Mouse (Mus musculus) heart, adult 2 months (tissue): Measurements from ENCODE around the gene Maml3. TPM values are rescaled to one million over a fixed set of nuclear protein-coding genes. Genes with fewer than 3 reads are reported as not detected.
A peak's percentile ranks its signal among the peaks of the same experiment; 100 is the strongest.

Source experiments
- DNase-seq, 2 experiments: peaks; one replicate each; pipeline ENCODE4 v3.0.0; 2021
- H3K27ac ChIP-seq: fragments of 200-600 bp; 2 replicates; pipeline ENCODE4 v1.8.1; 2022
- H3K27me3 ChIP-seq: fragments of 200-500 bp; 2 replicates; pipeline ENCODE4 v1.6.1; 2012; ENCODE audit warnings: mild to moderate bottlenecking, low read length, inconsistent platforms, mixed read lengths; ENCODE audit not compliant: control insufficient read depth, insufficient read depth
- H3K36me3 ChIP-seq: fragments of 200-500 bp; 2 replicates; pipeline ENCODE4 v1.6.1; 2012; ENCODE audit warnings: low read length, inconsistent platforms; ENCODE audit not compliant: control insufficient read depth, insufficient read depth
- H3K4me1 ChIP-seq: fragments of 200-500 bp; 2 replicates; pipeline ENCODE4 v1.6.1; 2011; ENCODE audit warnings: low read length; ENCODE audit not compliant: control insufficient read depth, insufficient read depth
- H3K4me3 ChIP-seq: fragments of 200-600 bp; 2 replicates; pipeline ENCODE4 v1.8.1; 2022
- H3K79me2 ChIP-seq: fragments of 200-500 bp; replicated peaks from 2 replicates; pipeline ENCODE4 v1.6.1; 2012; ENCODE audit warnings: mild to moderate bottlenecking, inconsistent platforms, low read length, moderate library complexity, mixed read lengths; ENCODE audit not compliant: control insufficient read depth, insufficient read depth
- H3K9ac ChIP-seq: fragments of 200-500 bp; 2 replicates; pipeline ENCODE4 v1.6.1; 2012; ENCODE audit warnings: low read depth, mild to moderate bottlenecking, control low read depth, inconsistent platforms, low read length, mixed read lengths
- CTCF ChIP-seq: fragments of 200-600 bp; IDR thresholded peaks from 2 replicates; pipeline ENCODE4 v1.8.1; 2022; ENCODE audit warnings: antibody characterized with exemption, mild to moderate bottlenecking, moderate library complexity
- EP300 ChIP-seq: fragments of 200-500 bp; IDR thresholded peaks from 2 replicates; pipeline ENCODE4 v1.6.1; 2011; ENCODE audit warnings: low read depth, low read length, control low read depth; ENCODE audit not compliant: insufficient read depth
- POLR2A ChIP-seq: fragments of 200-500 bp; IDR thresholded peaks from 2 replicates; pipeline ENCODE4 v1.6.1; 2011; ENCODE audit warnings: mild to moderate bottlenecking, low read depth, low read length, control low read depth; ENCODE audit not compliant: insufficient read depth
- WGBS: fragments of 180-500 bp; shearing (Covaris S2); methylation state at CpG from one replicate; pipeline ENCODE4 v1.1.7; 2018; 5-methylcytosine and 5-hydroxymethylcytosine counted together
- intact Hi-C: fragments of 180-260 bp; cut with DNase I; formaldehyde crosslinking; loops from one replicate; pipeline ENCODE4 v1.15.1; 2025
- polyA plus RNA-seq: library from polyadenylated mRNA; depleted of rRNA; stranded (reverse); fragments of >200 nt; gene quantifications from 2 replicates; pipeline ENCODE4 v1.2.3, GENCODE M21; 2012
- total RNA-seq, 2 experiments: library from RNA; stranded (reverse); gene quantifications; 2 replicates each; pipeline ENCODE4 v1.2.3; 2021

The Maml3 gene
- total and polyA plus RNA-seq, 3 experiments, result 1.9 to 2.8 (median 2.7) TPM

GRCm38 (mm10) chr3:52009321-52009720, 95.6 kb downstream of the Maml3 start:
- TF ChIP-seq POLR2A (no peak), CTCF (peak; percentile 21; the same call in 1 of the 2 replicates)
- no peaks in the 10 kb centered on the region for H3K79me2 ChIP-seq
- no peak overlapping the region for H3K4me3 ChIP-seq
- 39% methylated on average over 6 of the region's 6 CpGs for WGBS
- intact Hi-C loops, result loop anchor here (5.0 kb wide), 2 partner anchors 93 to 147 kb away; no protein-coding TSS in a partner anchor
- no peaks in the 10 kb centered on the region for H3K36me3 ChIP-seq
- no peak overlapping the region for H3K27ac ChIP-seq
- peaks cover 3% of the 10 kb centered on the region; the same call in 1 of the 2 replicates for H3K4me1 ChIP-seq
- H3K27me3 ChIP-seq, result no peaks in the 10 kb centered on the region
- DNase-seq, result no peak
- H3K9ac ChIP-seq, result no peak overlapping the region

DNA sequence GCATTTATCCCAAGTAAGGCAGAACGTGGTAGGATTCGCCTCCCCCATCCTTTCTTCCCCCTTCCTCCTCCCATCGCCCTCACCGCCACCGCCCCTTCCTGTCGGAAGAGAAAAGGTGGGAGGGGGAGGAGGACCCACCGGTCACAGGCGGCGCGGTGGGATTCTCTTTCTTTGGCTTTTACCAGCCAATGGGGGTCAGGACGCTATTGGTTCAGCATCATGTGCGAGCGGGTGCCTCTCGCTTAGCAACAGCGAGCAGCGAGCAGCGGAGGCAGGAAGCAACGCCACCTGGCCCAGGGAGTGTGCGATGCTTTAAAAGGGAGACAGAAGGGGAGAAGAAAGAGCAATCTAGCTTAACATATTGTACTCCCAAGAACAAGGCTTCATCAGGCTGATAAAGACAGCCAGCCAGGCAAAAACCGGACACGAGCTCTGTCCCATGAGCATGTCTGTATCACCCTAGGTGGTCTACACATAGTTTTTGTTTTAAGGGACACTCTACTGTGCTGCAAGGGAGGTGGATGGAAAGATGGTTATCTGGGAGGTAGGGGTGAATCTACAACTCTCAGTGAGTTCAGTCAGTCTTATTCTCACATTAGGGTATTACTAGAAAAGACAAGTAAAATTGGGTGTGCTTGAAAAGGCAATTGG, 97.1 kb downstream of the Maml3 start:
- Histone ChIP-seq H3K27ac (no peak overlapping the region), H3K4me3 (peak overlapping the region; percentile 51), H3K79me2 (no peaks in the 10 kb centered on the region), H3K9ac (peak overlapping the region; percentile 49), H3K27me3 (no peaks in the 10 kb centered on the region), H3K36me3 (no peaks in the 10 kb centered on the region), H3K4me1 (peaks cover 3% of the 10 kb centered on the region; the same call in 1 of the 2 replicates)
- TF ChIP-seq CTCF (peak; percentile 33), POLR2A (no peak), EP300 (no peak)
- WGBS, result 2% methylated on average over 21 of the region's 21 CpGs
- intact Hi-C loops, result loop anchor here (5.0 kb wide), 2 partner anchors 95 to 145 kb away; no protein-coding TSS in a partner anchor
- DNase-seq, result peak; percentile 42 to 49

DNA sequence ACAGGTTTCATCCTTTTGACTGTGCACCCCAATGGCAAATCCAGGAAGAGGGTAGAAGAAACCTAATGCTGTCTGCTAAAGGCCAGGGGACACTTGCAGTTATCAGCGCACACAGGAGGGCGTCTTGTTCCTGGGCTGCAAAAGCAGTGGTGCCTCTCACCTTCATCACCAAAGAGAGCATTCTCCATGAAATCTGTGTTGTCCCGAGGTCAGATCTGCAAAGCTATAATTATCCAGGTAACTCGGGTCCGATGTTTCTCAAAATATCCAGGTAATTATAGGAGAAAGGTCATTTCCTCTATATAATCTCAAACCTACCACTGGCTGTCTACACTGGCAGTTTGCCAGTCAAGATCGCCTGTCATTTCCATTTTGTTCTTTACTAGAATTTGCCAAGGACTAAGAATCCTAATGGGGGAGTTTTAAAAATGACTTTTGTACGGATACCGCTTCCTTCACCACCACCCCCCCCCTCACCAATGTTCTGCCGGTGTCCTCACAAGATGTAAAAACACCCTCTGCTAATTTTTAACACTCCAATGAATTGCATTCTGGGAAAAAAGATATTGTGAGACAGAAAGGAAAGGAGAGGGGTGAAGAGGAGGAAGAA, 98.0 kb downstream of the Maml3 start:
- Histone ChIP-seq H3K4me3 (no peak overlapping the region), H3K27me3 (no peaks in the 10 kb centered on the region), H3K79me2 (no peaks in the 10 kb centered on the region), H3K27ac (no peak overlapping the region), H3K4me1 (peaks cover 3% of the 10 kb centered on the region; the same call in 1 of the 2 replicates), H3K9ac (no peak overlapping the region), H3K36me3 (no peaks in the 10 kb centered on the region)
- intact Hi-C loops, result loop anchor here (5.0 kb wide), 2 partner anchors 95 to 145 kb away; no protein-coding TSS in a partner anchor
- no peak for DNase-seq
- WGBS, result 32% methylated on average over 9 of the region's 9 CpGs
- no peak for TF ChIP-seq POLR2A
- no peak for TF ChIP-seq EP300
- TF ChIP-seq CTCF, result no peak

DNA sequence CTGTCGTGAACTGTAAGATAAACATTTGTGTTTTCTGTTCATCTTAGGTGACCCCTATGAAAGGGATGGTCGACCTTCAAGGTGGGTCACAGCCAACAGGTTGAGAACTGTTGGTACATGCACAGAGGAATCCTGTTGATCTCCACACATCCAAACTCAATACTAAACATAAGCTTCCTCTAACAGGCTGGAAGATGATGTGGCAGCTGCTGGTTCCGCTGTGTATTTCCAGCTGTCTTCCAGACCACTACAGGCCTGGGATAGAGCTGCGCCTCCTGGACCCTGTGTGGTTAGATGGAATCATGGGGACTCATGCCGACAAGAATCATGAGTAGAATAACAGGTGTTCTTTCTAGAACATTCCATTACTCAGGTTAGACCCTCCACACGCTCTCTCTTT, 101.2 kb downstream of the Maml3 start:
- no peak overlapping the region for H3K9ac ChIP-seq
- WGBS, result 97% methylated on average over 6 of the region's 6 CpGs
- H3K27ac ChIP-seq, result no peak overlapping the region
- TF ChIP-seq POLR2A, result no peak
- no peak for TF ChIP-seq EP300
- TF ChIP-seq CTCF, result no peak
- no peaks in the 10 kb centered on the region for H3K36me3 ChIP-seq
- DNase-seq, result no peak
- H3K4me3 ChIP-seq, result no peak overlapping the region
- no peaks in the 10 kb centered on the region for H3K79me2 ChIP-seq
- H3K27me3 ChIP-seq, result no peaks in the 10 kb centered on the region
- intact Hi-C loops, result loop anchor here (5.0 kb wide), 1 partner anchor 194 kb away; no protein-coding TSS in a partner anchor
- H3K4me1 ChIP-seq, result peaks cover 4% of the 10 kb centered on the region

DNA sequence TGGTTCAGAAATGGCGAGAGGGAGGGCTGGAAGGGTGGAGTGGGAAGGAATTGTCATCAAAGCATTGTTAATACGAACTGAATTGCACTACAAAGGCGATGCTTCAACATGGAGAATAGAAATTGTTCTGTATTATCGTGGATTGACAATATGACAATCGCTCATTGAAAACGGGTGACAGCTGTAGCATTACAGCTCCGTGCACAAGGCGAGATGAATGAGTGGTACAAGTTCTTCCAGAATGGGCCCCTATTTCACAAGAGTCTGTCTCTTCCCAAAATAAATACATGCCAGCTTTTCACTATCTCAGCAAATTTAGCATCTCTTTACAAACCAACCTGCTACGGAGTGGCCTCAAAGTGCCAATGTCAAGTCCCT, 103.4 kb downstream of the Maml3 start:
- no peaks in the 10 kb centered on the region for H3K36me3 ChIP-seq
- no peak overlapping the region for H3K9ac ChIP-seq
- H3K4me3 ChIP-seq, result no peak overlapping the region
- H3K4me1 ChIP-seq, result peaks cover 4% of the 10 kb centered on the region
- H3K27me3 ChIP-seq, result no peaks in the 10 kb centered on the region
- 70% methylated on average over 9 of the region's 9 CpGs for WGBS
- H3K79me2 ChIP-seq, result no peaks in the 10 kb centered on the region
- intact Hi-C loops, result loop anchor here (5.0 kb wide), 1 partner anchor 196 kb away; no protein-coding TSS in a partner anchor
- no peak overlapping the region for H3K27ac ChIP-seq
- no peak for DNase-seq
- TF ChIP-seq POLR2A, result no peak
- no peak for TF ChIP-seq EP300
- no peak for TF ChIP-seq CTCF
